Mouse (Mus musculus) neural tube, embryonic 14.5 days (tissue): ENCODE measurements around the gene Gm11027. TPM values are rescaled to one million over a fixed set of nuclear protein-coding genes. Genes with fewer than 3 reads are reported as not detected.

Experiments used
- ATAC-seq: fragments of 200-750 bp; cut with Nextera tagmentation; 2 replicates; pipeline ENCODE4 v1.8.0; 2017; ENCODE audit warnings: low read depth, mild to moderate bottlenecking, moderate TSS enrichment, moderate library complexity
- H3K27ac ChIP-seq: fragments of 300-500 bp; sonication (generic); 2 replicates; pipeline ENCODE4 v1.5.1; 2014; ENCODE audit warnings: low read depth, mild to moderate bottlenecking, control low read depth, low read length, moderate library complexity, mixed read lengths
- H3K27me3 ChIP-seq: fragments of 300-500 bp; sonication (generic); 2 replicates; pipeline ENCODE4 v1.6.1; 2014; ENCODE audit warnings: low read length; ENCODE audit not compliant: control insufficient read depth, insufficient read depth
- H3K36me3 ChIP-seq: fragments of 300-500 bp; sonication (generic); 2 replicates; pipeline ENCODE4 v1.6.1; 2014; ENCODE audit warnings: low read length, mixed read lengths; ENCODE audit not compliant: control insufficient read depth, insufficient read depth
- H3K4me1 ChIP-seq: fragments of 300-500 bp; sonication (generic); 2 replicates; pipeline ENCODE4 v1.6.1; 2014; ENCODE audit warnings: low read length; ENCODE audit not compliant: control insufficient read depth, insufficient read depth
- H3K4me2 ChIP-seq: fragments of 300-500 bp; sonication (generic); 2 replicates; pipeline ENCODE4 v1.6.1; 2014; ENCODE audit warnings: mild to moderate bottlenecking, low read depth, low read length, control low read depth
- H3K4me3 ChIP-seq: fragments of 300-500 bp; sonication (generic); 2 replicates; pipeline ENCODE4 v1.5.1; 2014; ENCODE audit warnings: low read depth, low read length, control low read depth, mixed read lengths
- H3K9ac ChIP-seq: fragments of 300-500 bp; sonication (generic); replicated peaks from 2 replicates; pipeline ENCODE4 v1.6.1; 2014; ENCODE audit warnings: low read depth, mild to moderate bottlenecking, control low read depth, low read length, mixed read lengths
- H3K9me3 ChIP-seq: fragments of 300-500 bp; sonication (generic); 2 replicates; pipeline ENCODE4 v1.6.1; 2016; ENCODE audit warnings: low read length; ENCODE audit not compliant: control insufficient read depth
- WGBS: fragments of 180-500 bp; shearing (Covaris S2); extraction: QIAGEN DNeasy Blood & Tissue Kit; methylation state at CpG from one replicate; pipeline ENCODE4 v1.1.7; 2014; 5-methylcytosine and 5-hydroxymethylcytosine counted together
- polyA plus RNA-seq: library from polyadenylated mRNA; unstranded; fragments of >200 nt; fragmentation: Nextera tagmentation; extraction: Ambion mirVana; gene quantifications from 2 replicates; pipeline ENCODE4 v1.2.1, GENCODE M21; 2014

Gene Gm11027
- polyA plus RNA-seq, 1 experiment from 2014 or later, result not detected

- no peak overlapping the region for H3K4me3 ChIP-seq
- H3K4me1 ChIP-seq, result no peaks in the 10 kb centered on the region
- H3K36me3 ChIP-seq, result no peaks in the 10 kb centered on the region
- no peak for ATAC-seq
- H3K9me3 ChIP-seq, result no peaks in the 10 kb centered on the region
- no peak overlapping the region for H3K27ac ChIP-seq
- H3K9ac ChIP-seq, result no peak overlapping the region
- no peak overlapping the region for H3K4me2 ChIP-seq
- 100% methylated on average over 2 of the region's 2 CpGs for WGBS
- no peaks in the 10 kb centered on the region for H3K27me3 ChIP-seq
Measured at GRCm38 (mm10) chr12:116271071-116271470, 4.1 kb upstream of the Gm11027 start.

- Histone ChIP-seq H3K36me3 (no peaks in the 10 kb centered on the region), H3K9ac (no peak overlapping the region), H3K27ac (no peak overlapping the region), H3K4me1 (no peaks in the 10 kb centered on the region), H3K4me2 (no peak overlapping the region), H3K9me3 (no peaks in the 10 kb centered on the region), H3K4me3 (no peak overlapping the region), H3K27me3 (no peaks in the 10 kb centered on the region)
- no peak for ATAC-seq
- 67% methylated on average over 1 of the region's 1 CpGs for WGBS
Measured at GRCm38 (mm10) chr12:116273733-116274132, 1.5 kb upstream of the Gm11027 start.

- Histone ChIP-seq H3K4me1 (no peaks in the 10 kb centered on the region), H3K4me2 (no peak overlapping the region), H3K4me3 (no peak overlapping the region), H3K27me3 (no peaks in the 10 kb centered on the region), H3K36me3 (no peaks in the 10 kb centered on the region), H3K9ac (no peak overlapping the region), H3K27ac (no peak overlapping the region), H3K9me3 (no peaks in the 10 kb centered on the region)
- WGBS, result 91% methylated on average over 4 of the region's 4 CpGs
- no peak for ATAC-seq
Measured at GRCm38 (mm10) chr12:116275631-116276030, 445 bp downstream of the Gm11027 start.

- Histone ChIP-seq H3K4me3 (no peak overlapping the region), H3K9ac (no peak overlapping the region), H3K9me3 (no peaks in the 10 kb centered on the region), H3K4me1 (0 out of 2 replicates have a peak, but pooled peaks cover 1% of the 10 kb centered on the region), H3K36me3 (no peaks in the 10 kb centered on the region), H3K27ac (no peak overlapping the region), H3K4me2 (no peak overlapping the region), H3K27me3 (no peaks in the 10 kb centered on the region)
- 86% methylated on average over 2 of the region's 2 CpGs for WGBS
- ATAC-seq, result no peak
Measured at GRCm38 (mm10) chr12:116276961-116277360, 1.8 kb downstream of the Gm11027 start.

- WGBS, result 93% methylated on average over 1 of the region's 1 CpGs
Measured at GRCm38 (mm10) chr12:116278541-116278940, 3.4 kb downstream of the Gm11027 start.

GRCm38 (mm10) chr12:116279181-116279580 lies 4.0 kb downstream of the Gm11027 start:
- H3K27me3 ChIP-seq, result no peaks in the 10 kb centered on the region
- no peaks in the 10 kb centered on the region for H3K36me3 ChIP-seq
- no peak overlapping the region for H3K4me2 ChIP-seq
- WGBS, result 99% methylated on average over 2 of the region's 2 CpGs
- H3K4me3 ChIP-seq, result no peak overlapping the region
- ATAC-seq, result no peak
- no peaks in the 10 kb centered on the region for H3K9me3 ChIP-seq
- H3K27ac ChIP-seq, result no peak overlapping the region
- no peak overlapping the region for H3K9ac ChIP-seq
- 0 out of 2 replicates have a peak, but pooled peaks cover 6% of the 10 kb centered on the region for H3K4me1 ChIP-seq

More at GRCm38 (mm10) chr12:116278541-116278940, 3.4 kb downstream of the Gm11027 start:
- Histone ChIP-seq H3K9ac (no peak overlapping the region), H3K27ac (no peak overlapping the region), H3K4me1 (0 out of 2 replicates have a peak, but pooled peaks cover 6% of the 10 kb centered on the region), H3K4me3 (no peak overlapping the region), H3K4me2 (no peak overlapping the region), H3K9me3 (no peaks in the 10 kb centered on the region), H3K36me3 (no peaks in the 10 kb centered on the region), H3K27me3 (no peaks in the 10 kb centered on the region)
- no peak for ATAC-seq

- 0 out of 2 replicates have a peak, but pooled peaks cover 6% of the 10 kb centered on the region for H3K4me1 ChIP-seq
- no peak for ATAC-seq
- no peaks in the 10 kb centered on the region for H3K36me3 ChIP-seq
- peak overlapping the region; percentile 92 for H3K9ac ChIP-seq
- WGBS, result 7% methylated on average over 7 of the region's 7 CpGs
- peak overlapping the region; percentile 64 for H3K4me2 ChIP-seq
- peak overlapping the region; percentile 97 for H3K4me3 ChIP-seq
- H3K27ac ChIP-seq, result peak overlapping the region; percentile 98
- H3K9me3 ChIP-seq, result no peaks in the 10 kb centered on the region
- no peaks in the 10 kb centered on the region for H3K27me3 ChIP-seq
Measured at GRCm38 (mm10) chr12:116280149-116280652, 5.0 kb downstream of the Gm11027 start.

GRCm38 (mm10) chr12:116280653-116281364 lies 5.6 kb downstream of the Gm11027 start, which contains the start of gene Esyt2:
Gene Esyt2, plus strand, starts transcription at chr12:116281196.
- Histone ChIP-seq H3K27me3 (no peaks in the 10 kb centered on the region), H3K9me3 (no peaks in the 10 kb centered on the region), H3K4me2 (peak within 1 kb of the TSS; percentile 97), H3K4me1 (0 out of 2 replicates have a peak, but pooled peaks cover 6% of the 10 kb centered on the region), H3K36me3 (no peaks in the 10 kb centered on the region), H3K4me3 (peak within 1 kb of the TSS; percentile 97), H3K27ac (peak within 1 kb of the TSS; percentile 98), H3K9ac (peak within 1 kb of the TSS; percentile 92)
- under 1% methylated on average over 63 of the region's 68 CpGs for WGBS
- peak; percentile 97 for ATAC-seq
